Mouse (Mus musculus): Measurements from ENCODE around the gene Cd83. TPM values are rescaled to one million over a fixed set of nuclear protein-coding genes. Genes with fewer than 3 reads are reported as not detected.

Gene Cd83
- polyA plus RNA-seq, 1 experiment from 2014 or later: 14.9 TPM

GRCm38 (mm10) chr13:43766786-43767680 is 17.5 kb upstream of the Cd83 start:
- no peaks in the 10 kb centered on the region for H3K4me1 ChIP-seq (ENCODE audit: control insufficient read depth, insufficient read depth, low read length)

GRCm38 (mm10) chr13:43773020-43773419 is 11.6 kb upstream of the Cd83 start:
- 91% methylated on average over 6 of the region's 6 CpGs for WGBS

More at GRCm38 (mm10) chr13:43766786-43767680, 17.5 kb upstream of the Cd83 start:
- Histone ChIP-seq H3K9ac (replicated peaks; ENCODE audit: low read depth, low read length) (no peak overlapping the region), H3K36me3 (ENCODE audit: control insufficient read depth, insufficient read depth, low read length) (no peaks in the 10 kb centered on the region), H3K4me3 (ENCODE audit: low read depth, low read length) (no peak overlapping the region), H3K27ac (ENCODE audit: low read length) (no peak overlapping the region), H3K9me3 (ENCODE audit: control insufficient read depth, low read depth, low read length) (no peaks in the 10 kb centered on the region), H3K4me2 (replicated peaks; ENCODE audit: low read depth, low read length) (no peak overlapping the region), H3K27me3 (ENCODE audit: control insufficient read depth, insufficient read depth, low read length) (no peaks in the 10 kb centered on the region)
- 74% methylated on average over 7 of the region's 7 CpGs for WGBS
- ATAC-seq (ENCODE audit: insufficient number of reproducible peaks, insufficient read depth, low FRiP score, low read depth): no peak

GRCm38 (mm10) chr13:43773965-43774566 is 10.5 kb upstream of the Cd83 start:
- no peaks in the 10 kb centered on the region for H3K27me3 ChIP-seq (ENCODE audit: control insufficient read depth, insufficient read depth, low read length)
- no peak overlapping the region for H3K27ac ChIP-seq (ENCODE audit: low read length)
- no peaks in the 10 kb centered on the region for H3K36me3 ChIP-seq (ENCODE audit: control insufficient read depth, insufficient read depth, low read length)
- no peak overlapping the region for H3K4me2 ChIP-seq (replicated peaks; ENCODE audit: low read depth, low read length)
- H3K4me1 ChIP-seq (ENCODE audit: control insufficient read depth, insufficient read depth, low read length): no peaks in the 10 kb centered on the region
- no peak overlapping the region for H3K4me3 ChIP-seq (ENCODE audit: low read depth, low read length)
- no peak for ATAC-seq (ENCODE audit: insufficient number of reproducible peaks, insufficient read depth, low FRiP score, low read depth)
- 55% methylated on average over 15 of the region's 15 CpGs for WGBS
- no peaks in the 10 kb centered on the region for H3K9me3 ChIP-seq (ENCODE audit: control insufficient read depth, low read depth, low read length)
- H3K9ac ChIP-seq (replicated peaks; ENCODE audit: low read depth, low read length): no peak overlapping the region

More at GRCm38 (mm10) chr13:43773020-43773419, 11.6 kb upstream of the Cd83 start:
- no peak for ATAC-seq (ENCODE audit: insufficient number of reproducible peaks, insufficient read depth, low FRiP score, low read depth)
- Histone ChIP-seq H3K4me2 (replicated peaks; ENCODE audit: low read depth, low read length) (no peak overlapping the region), H3K9ac (replicated peaks; ENCODE audit: low read depth, low read length) (no peak overlapping the region), H3K4me3 (ENCODE audit: low read depth, low read length) (no peak overlapping the region), H3K27me3 (ENCODE audit: control insufficient read depth, insufficient read depth, low read length) (no peaks in the 10 kb centered on the region), H3K36me3 (ENCODE audit: control insufficient read depth, insufficient read depth, low read length) (no peaks in the 10 kb centered on the region), H3K4me1 (ENCODE audit: control insufficient read depth, insufficient read depth, low read length) (no peaks in the 10 kb centered on the region), H3K27ac (ENCODE audit: low read length) (no peak overlapping the region), H3K9me3 (ENCODE audit: control insufficient read depth, low read depth, low read length) (no peaks in the 10 kb centered on the region)

DNA sequence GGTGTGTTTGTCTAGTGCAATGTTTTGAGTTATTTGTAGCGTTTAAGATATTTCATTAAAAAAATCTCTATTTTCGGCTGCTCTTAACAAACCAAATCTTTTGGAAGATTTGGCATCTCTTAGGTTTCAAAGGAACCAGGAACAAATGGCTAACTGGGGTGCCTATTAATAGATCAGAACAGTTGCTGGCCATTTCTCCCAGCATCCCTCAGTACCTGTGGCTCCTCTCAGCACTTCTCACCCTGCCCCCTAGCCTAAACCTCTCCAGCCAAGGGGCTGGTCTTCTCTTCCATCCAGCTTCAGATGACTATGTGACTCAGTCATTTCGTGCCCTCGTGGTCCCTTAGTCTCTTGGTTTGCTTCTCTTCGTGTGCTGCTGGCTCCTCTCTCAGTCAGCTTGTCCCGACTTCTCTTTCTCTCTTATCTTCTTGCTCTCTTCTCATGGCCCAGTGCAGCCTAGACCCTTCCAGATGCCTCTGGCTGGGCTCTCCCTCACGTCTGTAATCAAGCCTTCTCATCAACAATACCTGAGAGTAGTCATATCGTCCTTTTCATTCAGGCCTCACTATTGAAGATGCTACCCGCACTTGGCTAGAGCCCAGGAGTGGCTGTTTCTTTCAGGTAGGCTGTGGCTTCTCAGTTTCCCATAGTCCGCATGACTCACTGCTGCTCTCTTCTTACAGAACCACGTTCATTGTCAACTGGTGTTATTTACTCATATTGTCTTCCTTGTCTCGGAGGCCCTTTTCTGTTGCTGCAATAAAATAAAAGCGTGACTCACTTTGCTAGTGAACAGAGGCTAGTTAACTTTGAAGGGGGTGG is 9.8 kb upstream of the Cd83 start:
- no peaks in the 10 kb centered on the region for H3K36me3 ChIP-seq (ENCODE audit: control insufficient read depth, insufficient read depth, low read length)
- H3K4me3 ChIP-seq (ENCODE audit: low read depth, low read length): no peak overlapping the region
- no peaks in the 10 kb centered on the region for H3K4me1 ChIP-seq (ENCODE audit: control insufficient read depth, insufficient read depth, low read length)
- H3K4me2 ChIP-seq (replicated peaks; ENCODE audit: low read depth, low read length): no peak overlapping the region
- H3K9ac ChIP-seq (replicated peaks; ENCODE audit: low read depth, low read length): no peak overlapping the region
- ATAC-seq (ENCODE audit: insufficient number of reproducible peaks, insufficient read depth, low FRiP score, low read depth): no peak
- H3K27ac ChIP-seq (ENCODE audit: low read length): no peak overlapping the region
- no peaks in the 10 kb centered on the region for H3K9me3 ChIP-seq (ENCODE audit: control insufficient read depth, low read depth, low read length)
- H3K27me3 ChIP-seq (ENCODE audit: control insufficient read depth, insufficient read depth, low read length): no peaks in the 10 kb centered on the region
- 79% methylated on average over 13 of the region's 13 CpGs for WGBS

DNA sequence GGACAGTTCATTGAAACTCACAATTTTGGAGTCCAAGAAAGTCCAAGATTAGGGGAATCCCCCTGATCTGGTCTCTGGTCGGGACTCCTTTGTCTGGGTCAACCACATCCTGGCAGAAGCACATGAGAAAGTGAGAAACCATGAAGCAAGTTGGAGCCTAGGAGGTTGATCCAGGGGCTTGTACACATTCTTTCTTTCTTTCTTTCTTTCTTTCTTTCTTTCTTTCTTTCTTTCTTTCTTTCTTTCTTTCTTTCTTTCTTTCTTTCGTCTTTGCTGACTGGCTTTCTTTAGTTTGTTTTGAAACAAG is 9.2 kb upstream of the Cd83 start:
- no peak overlapping the region for H3K27ac ChIP-seq (ENCODE audit: low read length)
- no peaks in the 10 kb centered on the region for H3K27me3 ChIP-seq (ENCODE audit: control insufficient read depth, insufficient read depth, low read length)
- H3K9ac ChIP-seq (replicated peaks; ENCODE audit: low read depth, low read length): no peak overlapping the region
- ATAC-seq (ENCODE audit: insufficient number of reproducible peaks, insufficient read depth, low FRiP score, low read depth): no peak
- no peak overlapping the region for H3K4me2 ChIP-seq (replicated peaks; ENCODE audit: low read depth, low read length)
- no peaks in the 10 kb centered on the region for H3K36me3 ChIP-seq (ENCODE audit: control insufficient read depth, insufficient read depth, low read length)
- H3K4me1 ChIP-seq (ENCODE audit: control insufficient read depth, insufficient read depth, low read length): no peaks in the 10 kb centered on the region
- no peaks in the 10 kb centered on the region for H3K9me3 ChIP-seq (ENCODE audit: control insufficient read depth, low read depth, low read length)
- WGBS: 85% methylated on average over 2 of the region's 2 CpGs
- no peak overlapping the region for H3K4me3 ChIP-seq (ENCODE audit: low read depth, low read length)

DNA sequence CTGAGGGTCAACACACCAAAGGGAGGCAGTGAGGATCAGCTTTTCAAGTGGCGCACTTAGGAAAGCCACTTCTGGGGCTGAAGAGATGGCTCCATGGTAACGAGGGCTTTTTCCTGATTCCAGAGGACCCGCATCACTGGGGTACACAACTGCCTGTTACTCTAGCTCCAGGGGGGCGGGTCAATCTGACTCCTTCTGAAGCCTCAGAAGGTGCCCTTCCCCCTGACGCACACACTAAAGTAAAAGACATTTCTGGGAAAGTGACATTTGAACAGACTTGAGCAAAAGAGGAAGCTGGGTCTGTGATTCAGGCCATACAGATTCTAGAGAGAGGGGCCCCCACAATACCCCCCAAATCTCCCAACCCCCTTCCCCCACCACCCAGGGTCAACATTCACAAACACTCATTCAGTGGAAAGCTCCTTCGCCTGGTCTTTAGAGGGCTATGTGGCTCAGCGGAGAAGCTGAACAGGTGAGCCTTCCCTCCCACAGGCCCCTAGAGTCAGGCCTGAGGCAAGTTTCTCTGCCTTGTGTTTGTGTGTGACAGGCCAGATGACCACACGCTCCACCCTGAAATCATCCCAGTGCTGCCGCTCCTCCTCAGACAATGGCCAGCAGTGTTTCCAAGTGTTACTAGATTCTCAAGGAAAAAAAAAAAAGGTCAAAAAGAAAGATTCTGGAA is 7.1 kb upstream of the Cd83 start:
- no peak for ATAC-seq (ENCODE audit: insufficient number of reproducible peaks, insufficient read depth, low FRiP score, low read depth)
- Histone ChIP-seq H3K36me3 (ENCODE audit: control insufficient read depth, insufficient read depth, low read length) (no peaks in the 10 kb centered on the region), H3K9ac (replicated peaks; ENCODE audit: low read depth, low read length) (no peak overlapping the region), H3K27ac (ENCODE audit: low read length) (no peak overlapping the region), H3K4me3 (ENCODE audit: low read depth, low read length) (no peak overlapping the region), H3K4me2 (replicated peaks; ENCODE audit: low read depth, low read length) (no peak overlapping the region), H3K9me3 (ENCODE audit: control insufficient read depth, low read depth, low read length) (no peaks in the 10 kb centered on the region), H3K4me1 (ENCODE audit: control insufficient read depth, insufficient read depth, low read length) (no peaks in the 10 kb centered on the region), H3K27me3 (ENCODE audit: control insufficient read depth, insufficient read depth, low read length) (no peaks in the 10 kb centered on the region)
- WGBS: 58% methylated on average over 9 of the region's 9 CpGs

DNA sequence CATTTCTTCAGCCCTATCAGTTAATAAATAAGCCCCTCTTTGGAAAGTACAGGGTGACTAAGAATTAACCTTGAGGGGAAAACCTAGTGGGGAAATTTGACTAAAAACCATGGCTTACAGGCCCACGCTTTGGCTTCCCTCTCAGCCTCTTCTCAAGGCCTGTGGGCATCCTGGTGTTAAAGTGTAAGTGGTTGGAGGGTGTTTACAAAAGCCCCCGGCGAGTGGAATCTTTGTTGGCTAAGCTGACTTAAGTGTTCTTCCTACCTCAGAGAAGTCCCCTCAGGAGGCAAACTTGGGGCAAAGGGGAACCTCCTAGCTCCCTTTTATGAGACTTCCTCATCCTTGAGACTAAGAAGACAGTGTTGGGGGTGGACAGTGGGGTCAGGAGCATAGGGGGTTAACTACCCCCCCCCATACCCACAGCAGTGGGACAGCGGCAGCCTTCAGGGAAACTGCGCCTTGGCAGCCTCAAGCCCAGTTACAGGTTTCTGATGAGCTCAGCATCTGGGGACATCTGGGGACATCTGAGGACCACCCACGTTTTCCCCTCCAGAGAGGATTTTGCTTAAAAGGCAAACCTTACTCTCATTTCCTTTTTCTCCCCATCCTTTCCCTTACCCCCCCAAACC is 6.4 kb upstream of the Cd83 start:
- no peak overlapping the region for H3K4me3 ChIP-seq (ENCODE audit: low read depth, low read length)
- no peak for ATAC-seq (ENCODE audit: insufficient number of reproducible peaks, insufficient read depth, low FRiP score, low read depth)
- no peak overlapping the region for H3K9ac ChIP-seq (replicated peaks; ENCODE audit: low read depth, low read length)
- 49% methylated on average over 6 of the region's 6 CpGs for WGBS
- no peaks in the 10 kb centered on the region for H3K9me3 ChIP-seq (ENCODE audit: control insufficient read depth, low read depth, low read length)
- no peaks in the 10 kb centered on the region for H3K4me1 ChIP-seq (ENCODE audit: control insufficient read depth, insufficient read depth, low read length)
- H3K36me3 ChIP-seq (ENCODE audit: control insufficient read depth, insufficient read depth, low read length): no peaks in the 10 kb centered on the region
- H3K27ac ChIP-seq (ENCODE audit: low read length): no peak overlapping the region
- no peaks in the 10 kb centered on the region for H3K27me3 ChIP-seq (ENCODE audit: control insufficient read depth, insufficient read depth, low read length)
- no peak overlapping the region for H3K4me2 ChIP-seq (replicated peaks; ENCODE audit: low read depth, low read length)

GRCm38 (mm10) chr13:43778971-43779370 is 5.6 kb upstream of the Cd83 start:
- H3K36me3 ChIP-seq (ENCODE audit: control insufficient read depth, insufficient read depth, low read length): no peaks in the 10 kb centered on the region
- WGBS: 85% methylated on average over 4 of the region's 4 CpGs
- H3K9ac ChIP-seq (replicated peaks; ENCODE audit: low read depth, low read length): no peak overlapping the region
- H3K4me1 ChIP-seq (ENCODE audit: control insufficient read depth, insufficient read depth, low read length): no peaks in the 10 kb centered on the region
- no peak for ATAC-seq (ENCODE audit: insufficient number of reproducible peaks, insufficient read depth, low FRiP score, low read depth)
- no peak overlapping the region for H3K4me2 ChIP-seq (replicated peaks; ENCODE audit: low read depth, low read length)
- H3K27me3 ChIP-seq (ENCODE audit: control insufficient read depth, insufficient read depth, low read length): no peaks in the 10 kb centered on the region
- no peaks in the 10 kb centered on the region for H3K9me3 ChIP-seq (ENCODE audit: control insufficient read depth, low read depth, low read length)
- H3K4me3 ChIP-seq (ENCODE audit: low read depth, low read length): no peak overlapping the region
- no peak overlapping the region for H3K27ac ChIP-seq (ENCODE audit: low read length)
